Mouse (Mus musculus): ENCODE measurements around the gene Twsg1. TPM values are rescaled to one million over a fixed set of nuclear protein-coding genes. Genes with fewer than 3 reads are reported as not detected.

The Twsg1 gene
- polyA plus RNA-seq, 1 experiment, result 92.5 TPM

- 84% methylated on average over 6 of the region's 6 CpGs for WGBS
- no peak for TF ChIP-seq POLR2A (IDR thresholded peaks at IDR 0.05; ENCODE audit: borderline replicate concordance, extremely low read depth, low read depth, low read length)
- TF ChIP-seq CTCF (IDR thresholded peaks at IDR 0.05; ENCODE audit: insufficient read depth, low read length), result no peak
- Histone ChIP-seq H3K4me3 (replicated peaks; ENCODE audit: extremely low read depth, low read depth, low read length) (no peak overlapping the region), H3K4me1 (ENCODE audit: control insufficient read depth, insufficient read depth, low read length) (no peaks in the 10 kb centered on the region)
- DNase-seq, result no peak
These were observed 29.1 kb downstream of the Twsg1 start for GRCm38 (mm10) chr17:65921975-65922374.

GRCm38 (mm10) chr17:65919235-65919634, 31.8 kb downstream of the Twsg1 start:
- DNase-seq, result no peak
- TF ChIP-seq POLR2A (IDR thresholded peaks at IDR 0.05; ENCODE audit: borderline replicate concordance, extremely low read depth, low read depth, low read length), result no peak
- no peak for TF ChIP-seq CTCF (IDR thresholded peaks at IDR 0.05; ENCODE audit: insufficient read depth, low read length)
- H3K4me3 ChIP-seq (replicated peaks; ENCODE audit: extremely low read depth, low read depth, low read length), result no peak overlapping the region
- H3K4me1 ChIP-seq (ENCODE audit: control insufficient read depth, insufficient read depth, low read length), result 0 out of 2 replicates have a peak, but pooled peaks cover 5% of the 10 kb centered on the region
- WGBS, result 67% methylated on average over 3 of the region's 3 CpGs

GRCm38 (mm10) chr17:65916135-65916668, 34.8 kb downstream of the Twsg1 start:
- DNase-seq, result peak; percentile 74
- WGBS, result 12% methylated on average over 8 of the region's 8 CpGs

GRCm38 (mm10) chr17:65914083-65914482, 36.9 kb downstream of the Twsg1 start:
- 0 out of 2 replicates have a peak, but pooled peaks cover 8% of the 10 kb centered on the region for H3K4me1 ChIP-seq (ENCODE audit: control insufficient read depth, insufficient read depth, low read length)
- no peak for DNase-seq
- no peak overlapping the region for H3K4me3 ChIP-seq (replicated peaks; ENCODE audit: extremely low read depth, low read depth, low read length)
- TF ChIP-seq POLR2A (IDR thresholded peaks at IDR 0.05; ENCODE audit: borderline replicate concordance, extremely low read depth, low read depth, low read length) (no peak), CTCF (IDR thresholded peaks at IDR 0.05; ENCODE audit: insufficient read depth, low read length) (no peak)
- WGBS, result 56% methylated on average over 6 of the region's 6 CpGs

More at GRCm38 (mm10) chr17:65916135-65916668, 34.8 kb downstream of the Twsg1 start:
- H3K4me1 ChIP-seq (ENCODE audit: control insufficient read depth, insufficient read depth, low read length), result 0 out of 2 replicates have a peak, but pooled peaks cover 8% of the 10 kb centered on the region
- TF ChIP-seq POLR2A (IDR thresholded peaks at IDR 0.05; ENCODE audit: borderline replicate concordance, extremely low read depth, low read depth, low read length), result peak; percentile 33; the same call in 1 of the 2 replicates
- TF ChIP-seq CTCF (IDR thresholded peaks at IDR 0.05; ENCODE audit: insufficient read depth, low read length), result no peak
- peak overlapping the region; percentile 6 for H3K4me3 ChIP-seq (replicated peaks; ENCODE audit: extremely low read depth, low read depth, low read length)

DNA sequence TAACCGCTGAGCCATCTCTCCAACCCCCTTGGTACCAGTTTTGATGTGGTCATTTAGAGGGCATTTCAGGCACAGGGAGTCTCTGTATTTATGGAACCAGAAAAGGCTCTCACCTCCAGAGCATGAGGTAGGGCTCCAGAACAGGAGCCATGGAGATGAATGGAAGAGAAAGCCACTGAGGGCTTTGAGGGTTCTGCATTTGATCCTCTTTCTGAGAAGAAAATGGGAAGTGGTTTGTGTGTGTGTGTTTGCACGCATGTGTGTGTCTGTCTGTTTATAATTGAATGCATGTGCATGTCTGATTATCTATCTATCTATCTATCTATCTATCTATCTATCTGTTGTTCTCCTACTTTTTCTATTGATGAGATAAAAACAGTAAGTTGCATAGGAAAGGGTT, 38.8 kb downstream of the Twsg1 start:
- TF ChIP-seq CTCF (IDR thresholded peaks at IDR 0.05; ENCODE audit: insufficient read depth, low read length), result no peak
- no peak for TF ChIP-seq POLR2A (IDR thresholded peaks at IDR 0.05; ENCODE audit: borderline replicate concordance, extremely low read depth, low read depth, low read length)
- H3K4me3 ChIP-seq (replicated peaks; ENCODE audit: extremely low read depth, low read depth, low read length), result no peak overlapping the region
- WGBS, result 89% methylated on average over 2 of the region's 2 CpGs
- 0 out of 2 replicates have a peak, but pooled peaks cover 8% of the 10 kb centered on the region for H3K4me1 ChIP-seq (ENCODE audit: control insufficient read depth, insufficient read depth, low read length)
- DNase-seq, result no peak

- H3K4me3 ChIP-seq (replicated peaks; ENCODE audit: extremely low read depth, low read depth, low read length), result no peak overlapping the region
- peaks cover 10% of the 10 kb centered on the region; the same call in 1 of the 2 replicates for H3K4me1 ChIP-seq (ENCODE audit: control insufficient read depth, insufficient read depth, low read length)
- WGBS, result 70% methylated on average over 15 of the region's 15 CpGs
These were observed 39.5 kb downstream of the Twsg1 start for GRCm38 (mm10) chr17:65911285-65912069.

DNA sequence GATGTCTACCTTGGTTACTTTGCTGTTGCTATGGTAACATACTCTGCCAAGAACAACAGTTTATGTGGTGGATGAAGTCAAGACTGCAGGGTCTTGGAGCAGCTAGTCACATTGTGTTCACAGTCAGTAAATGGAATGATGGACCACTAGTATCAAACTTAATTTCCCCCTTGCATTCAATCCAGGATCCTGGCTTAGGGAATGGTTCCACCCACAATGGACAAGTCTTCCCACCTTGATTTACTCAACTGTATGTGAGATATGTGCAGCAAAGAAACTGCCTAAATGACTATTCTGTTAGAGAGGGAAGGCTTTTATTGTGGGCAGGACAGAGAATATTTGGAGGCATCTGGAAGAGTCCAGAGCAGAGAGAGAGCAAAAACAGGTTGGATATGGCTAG, 42.8 kb downstream of the Twsg1 start:
- Histone ChIP-seq H3K4me3 (replicated peaks; ENCODE audit: extremely low read depth, low read depth, low read length) (no peak overlapping the region), H3K4me1 (ENCODE audit: control insufficient read depth, insufficient read depth, low read length) (peaks cover 3% of the 10 kb centered on the region; the same call in 1 of the 2 replicates)
- DNase-seq, result no peak
- TF ChIP-seq POLR2A (IDR thresholded peaks at IDR 0.05; ENCODE audit: borderline replicate concordance, extremely low read depth, low read depth, low read length), result no peak
- TF ChIP-seq CTCF (IDR thresholded peaks at IDR 0.05; ENCODE audit: insufficient read depth, low read length), result no peak

More at GRCm38 (mm10) chr17:65911285-65912069, 39.5 kb downstream of the Twsg1 start:
- no peak for DNase-seq
- TF ChIP-seq CTCF (IDR thresholded peaks at IDR 0.05; ENCODE audit: insufficient read depth, low read length) (no peak), POLR2A (IDR thresholded peaks at IDR 0.05; ENCODE audit: borderline replicate concordance, extremely low read depth, low read depth, low read length) (no peak)

GRCm38 (mm10) chr17:65906895-65907401, 44.1 kb downstream of the Twsg1 start:
- no peak for TF ChIP-seq POLR2A (IDR thresholded peaks at IDR 0.05; ENCODE audit: borderline replicate concordance, extremely low read depth, low read depth, low read length)
- no peak for TF ChIP-seq CTCF (IDR thresholded peaks at IDR 0.05; ENCODE audit: insufficient read depth, low read length)
- 18% methylated on average over 11 of the region's 11 CpGs for WGBS
- DNase-seq, result peak; percentile 39
- Histone ChIP-seq H3K4me1 (ENCODE audit: control insufficient read depth, insufficient read depth, low read length) (peaks cover 3% of the 10 kb centered on the region; the same call in 1 of the 2 replicates), H3K4me3 (replicated peaks; ENCODE audit: extremely low read depth, low read depth, low read length) (peak overlapping the region; percentile 49)

- H3K4me1 ChIP-seq (ENCODE audit: control insufficient read depth, insufficient read depth, low read length), result peaks cover 3% of the 10 kb centered on the region; the same call in 1 of the 2 replicates
- TF ChIP-seq CTCF (IDR thresholded peaks at IDR 0.05; ENCODE audit: insufficient read depth, low read length) (no peak), POLR2A (IDR thresholded peaks at IDR 0.05; ENCODE audit: borderline replicate concordance, extremely low read depth, low read depth, low read length) (no peak)
- peak overlapping the region; percentile 1 for H3K4me3 ChIP-seq (replicated peaks; ENCODE audit: extremely low read depth, low read depth, low read length)
- peak; percentile 31 for DNase-seq
- 14% methylated on average over 11 of the region's 12 CpGs for WGBS
These were observed 44.6 kb downstream of the Twsg1 start for GRCm38 (mm10) chr17:65906313-65906894.

Measured in lung, adult 2 months (tissue).